Mouse (Mus musculus): Measurements from ENCODE around the gene 0610040J01Rik. TPM values are rescaled to one million over a fixed set of nuclear protein-coding genes. Genes with fewer than 3 reads are reported as not detected.
A peak's percentile ranks its signal among the peaks of the same experiment; 100 is the strongest.

0610040J01Rik gene
- polyA plus RNA-seq, 1 experiment from 2014 or later: 40.6 TPM

- Histone ChIP-seq H3K36me3 (ENCODE audit: control insufficient read depth, insufficient read depth) (no peaks in the 10 kb centered on the region), H3K9me3 (ENCODE audit: control insufficient read depth) (no peaks in the 10 kb centered on the region), H3K27me3 (replicated peaks; ENCODE audit: control insufficient read depth, insufficient read depth, low read length) (no peaks in the 10 kb centered on the region), H3K4me1 (replicated peaks; ENCODE audit: control insufficient read depth, insufficient read depth, low read length) (0 out of 2 replicates have a peak, but pooled peaks cover 3% of the 10 kb centered on the region), H3K4me3 (ENCODE audit: low read depth, low read length) (no peak overlapping the region), H3K27ac (ENCODE audit: low read depth, low read length) (no peak overlapping the region), H3K9ac (ENCODE audit: low read depth, low read length) (no peak overlapping the region), H3K4me2 (replicated peaks; ENCODE audit: low read depth) (no peak overlapping the region)
- 24% methylated on average over 3 of the region's 3 CpGs for WGBS
- no peak for TF ChIP-seq CTCF (IDR thresholded peaks at IDR 0.05; ENCODE audit: low read depth)
- no peak for ATAC-seq
Measured at GRCm38 (mm10) chr5:63867421-63867820, 55.3 kb downstream of the 0610040J01Rik start.

- no peak overlapping the region for H3K9ac ChIP-seq (ENCODE audit: low read depth, low read length)
- 73% methylated on average over 17 of the region's 17 CpGs for WGBS
- no peaks in the 10 kb centered on the region for H3K9me3 ChIP-seq (ENCODE audit: control insufficient read depth)
- H3K4me2 ChIP-seq (replicated peaks; ENCODE audit: low read depth): no peak overlapping the region
- no peak for ATAC-seq
- H3K4me3 ChIP-seq (ENCODE audit: low read depth, low read length): no peak overlapping the region
- no peaks in the 10 kb centered on the region for H3K36me3 ChIP-seq (ENCODE audit: control insufficient read depth, insufficient read depth)
- H3K27me3 ChIP-seq (replicated peaks; ENCODE audit: control insufficient read depth, insufficient read depth, low read length): no peaks in the 10 kb centered on the region
- no peak overlapping the region for H3K27ac ChIP-seq (ENCODE audit: low read depth, low read length)
- no peak for TF ChIP-seq CTCF (IDR thresholded peaks at IDR 0.05; ENCODE audit: low read depth)
- H3K4me1 ChIP-seq (replicated peaks; ENCODE audit: control insufficient read depth, insufficient read depth, low read length): 0 out of 2 replicates have a peak, but pooled peaks cover 3% of the 10 kb centered on the region
Measured at GRCm38 (mm10) chr5:63872176-63872932, 60.2 kb downstream of the 0610040J01Rik start.

DNA sequence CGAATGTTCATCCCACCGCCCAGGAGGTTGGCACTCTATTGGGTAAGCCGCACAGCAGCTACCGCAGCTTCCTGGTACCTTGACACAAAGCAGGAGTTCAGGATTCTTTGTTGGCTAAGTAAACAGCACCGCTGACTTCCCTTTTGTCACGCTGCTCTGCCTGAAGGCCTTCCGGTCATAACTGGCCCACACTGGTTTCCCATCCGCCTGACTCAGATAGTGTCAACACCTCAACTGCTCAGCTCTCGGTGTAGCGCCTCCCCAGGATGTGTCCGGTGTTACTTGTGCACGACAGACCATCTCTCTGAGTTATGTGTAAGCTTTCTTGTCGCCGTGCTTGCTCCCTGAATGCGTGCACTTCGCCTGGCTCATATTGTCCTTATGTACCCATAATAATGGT lies 62.7 kb downstream of the 0610040J01Rik start:
- Histone ChIP-seq H3K27ac (ENCODE audit: low read depth, low read length) (no peak overlapping the region), H3K4me3 (ENCODE audit: low read depth, low read length) (no peak overlapping the region), H3K36me3 (ENCODE audit: control insufficient read depth, insufficient read depth) (0 out of 2 replicates have a peak, but pooled peaks cover 4% of the 10 kb centered on the region), H3K27me3 (replicated peaks; ENCODE audit: control insufficient read depth, insufficient read depth, low read length) (no peaks in the 10 kb centered on the region), H3K4me2 (replicated peaks; ENCODE audit: low read depth) (no peak overlapping the region), H3K4me1 (replicated peaks; ENCODE audit: control insufficient read depth, insufficient read depth, low read length) (no peaks in the 10 kb centered on the region), H3K9ac (ENCODE audit: low read depth, low read length) (no peak overlapping the region), H3K9me3 (ENCODE audit: control insufficient read depth) (no peaks in the 10 kb centered on the region)
- 37% methylated on average over 16 of the region's 16 CpGs for WGBS
- ATAC-seq: peak; percentile 97
- TF ChIP-seq CTCF (IDR thresholded peaks at IDR 0.05; ENCODE audit: low read depth): peak; percentile 68

GRCm38 (mm10) chr5:63876081-63876480 lies 63.9 kb downstream of the 0610040J01Rik start:
- 0 out of 2 replicates have a peak, but pooled peaks cover 4% of the 10 kb centered on the region for H3K36me3 ChIP-seq (ENCODE audit: control insufficient read depth, insufficient read depth)
- H3K27me3 ChIP-seq (replicated peaks; ENCODE audit: control insufficient read depth, insufficient read depth, low read length): no peaks in the 10 kb centered on the region
- WGBS: 83% methylated on average over 4 of the region's 4 CpGs
- TF ChIP-seq CTCF (IDR thresholded peaks at IDR 0.05; ENCODE audit: low read depth): no peak
- no peak for ATAC-seq
- H3K27ac ChIP-seq (ENCODE audit: low read depth, low read length): no peak overlapping the region
- H3K9ac ChIP-seq (ENCODE audit: low read depth, low read length): no peak overlapping the region
- no peak overlapping the region for H3K4me2 ChIP-seq (replicated peaks; ENCODE audit: low read depth)
- H3K4me1 ChIP-seq (replicated peaks; ENCODE audit: control insufficient read depth, insufficient read depth, low read length): no peaks in the 10 kb centered on the region
- no peak overlapping the region for H3K4me3 ChIP-seq (ENCODE audit: low read depth, low read length)
- H3K9me3 ChIP-seq (ENCODE audit: control insufficient read depth): no peaks in the 10 kb centered on the region

DNA sequence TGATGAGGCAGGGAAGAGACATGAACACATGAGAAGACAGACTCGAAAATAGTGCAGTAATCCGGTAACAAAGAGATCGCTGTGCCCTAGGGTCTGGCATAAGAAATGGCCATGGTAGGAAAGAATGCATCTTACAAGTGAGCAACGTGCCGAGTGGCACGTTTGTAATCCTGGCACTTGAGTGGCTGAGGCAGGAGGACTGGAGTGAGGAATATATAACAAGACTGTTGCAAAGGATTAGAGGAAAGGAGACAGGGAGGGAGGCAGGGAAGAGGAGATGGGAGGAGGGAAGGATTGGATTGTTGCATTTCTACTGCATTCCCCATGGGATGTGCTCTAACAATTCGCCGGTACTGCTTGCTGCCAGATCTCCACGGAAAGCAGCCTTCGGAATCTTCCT lies 66.9 kb downstream of the 0610040J01Rik start:
- H3K9me3 ChIP-seq (ENCODE audit: control insufficient read depth): no peaks in the 10 kb centered on the region
- no peaks in the 10 kb centered on the region for H3K27me3 ChIP-seq (replicated peaks; ENCODE audit: control insufficient read depth, insufficient read depth, low read length)
- WGBS: 84% methylated on average over 10 of the region's 10 CpGs
- no peak overlapping the region for H3K9ac ChIP-seq (ENCODE audit: low read depth, low read length)
- 0 out of 2 replicates have a peak, but pooled peaks cover 4% of the 10 kb centered on the region for H3K36me3 ChIP-seq (ENCODE audit: control insufficient read depth, insufficient read depth)
- no peak overlapping the region for H3K27ac ChIP-seq (ENCODE audit: low read depth, low read length)
- no peaks in the 10 kb centered on the region for H3K4me1 ChIP-seq (replicated peaks; ENCODE audit: control insufficient read depth, insufficient read depth, low read length)
- H3K4me3 ChIP-seq (ENCODE audit: low read depth, low read length): no peak overlapping the region
- ATAC-seq: no peak
- no peak for TF ChIP-seq CTCF (IDR thresholded peaks at IDR 0.05; ENCODE audit: low read depth)
- H3K4me2 ChIP-seq (replicated peaks; ENCODE audit: low read depth): no peak overlapping the region

DNA sequence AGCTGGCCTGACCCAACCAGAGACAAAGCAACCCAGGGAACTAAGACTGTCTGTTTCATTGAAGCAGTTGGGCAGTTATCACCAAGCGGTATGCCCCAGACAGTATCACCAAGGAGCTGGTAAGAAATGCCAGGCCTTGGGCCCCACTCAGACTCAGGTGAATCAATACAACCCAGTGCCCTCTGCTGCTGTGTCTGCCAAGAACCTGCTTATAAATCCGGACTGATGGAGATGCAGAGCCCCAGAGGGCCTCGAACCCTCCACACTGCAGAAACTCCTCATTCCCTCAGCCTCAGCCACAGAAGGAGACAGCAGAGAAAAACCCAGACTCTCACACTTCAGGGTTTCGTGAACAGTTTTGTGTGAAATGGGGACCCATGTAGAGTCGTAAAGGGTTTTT lies 74.1 kb downstream of the 0610040J01Rik start:
- WGBS: 82% methylated on average over 5 of the region's 5 CpGs

More for the DNA sequence above, 74.1 kb downstream of the 0610040J01Rik start:
- no peaks in the 10 kb centered on the region for H3K4me1 ChIP-seq (replicated peaks; ENCODE audit: control insufficient read depth, insufficient read depth, low read length)
- no peaks in the 10 kb centered on the region for H3K9me3 ChIP-seq (ENCODE audit: control insufficient read depth)
- no peak overlapping the region for H3K27ac ChIP-seq (ENCODE audit: low read depth, low read length)
- no peak overlapping the region for H3K4me3 ChIP-seq (ENCODE audit: low read depth, low read length)
- H3K4me2 ChIP-seq (replicated peaks; ENCODE audit: low read depth): no peak overlapping the region
- no peak overlapping the region for H3K9ac ChIP-seq (ENCODE audit: low read depth, low read length)
- H3K27me3 ChIP-seq (replicated peaks; ENCODE audit: control insufficient read depth, insufficient read depth, low read length): no peaks in the 10 kb centered on the region
- TF ChIP-seq CTCF (IDR thresholded peaks at IDR 0.05; ENCODE audit: low read depth): no peak
- peaks cover 13% of the 10 kb centered on the region for H3K36me3 ChIP-seq (ENCODE audit: control insufficient read depth, insufficient read depth)
- no peak for ATAC-seq

Measured in intestine, postnatal 0 days (tissue).